Mouse (Mus musculus): Measurements from ENCODE around the gene Ptprh.
"Not testable (repeated sequence)": the region's sequence is repeated elsewhere in the genome, so short reads cannot be mapped to it uniquely, and the experiment has no call there.

Gene Ptprh

DNA sequence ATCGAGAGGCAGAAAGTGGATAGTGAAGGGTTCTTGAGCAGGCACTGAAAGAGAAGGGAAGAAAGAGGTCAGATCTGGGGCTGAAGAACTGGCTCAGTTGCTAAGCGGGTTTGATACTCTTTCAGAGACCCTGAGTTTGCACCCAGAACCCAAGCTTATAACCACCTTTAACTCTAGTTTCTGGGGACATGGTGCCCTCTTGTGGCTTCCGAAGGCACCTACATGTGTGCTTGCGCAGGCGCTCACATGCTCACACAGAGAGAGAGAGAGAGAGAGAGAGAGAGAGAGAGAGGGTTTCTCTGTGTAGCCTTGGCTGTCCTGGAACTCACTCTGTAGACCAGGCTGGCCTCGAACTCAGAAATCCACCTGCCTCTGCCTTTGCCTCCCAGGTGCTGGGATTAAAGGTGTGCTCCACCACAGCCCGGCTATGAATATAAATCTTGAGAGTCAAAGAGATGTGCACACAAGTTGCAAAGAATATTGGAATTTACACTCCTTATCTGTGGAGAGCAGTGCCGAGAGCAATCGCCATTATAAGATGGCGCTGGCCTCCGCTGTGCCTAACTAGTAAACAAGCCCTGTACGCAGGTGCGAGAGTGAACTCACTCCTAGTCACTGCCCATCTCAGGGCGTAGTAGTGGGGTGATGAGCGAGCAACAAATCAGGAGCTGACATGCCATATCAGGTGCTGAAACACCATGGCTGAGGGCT is 79.5 kb downstream of the Ptprh start, which contains the start of gene Tnni3:
Gene Tnni3, minus strand, starts transcription at position 18 of the 711 bp plus-strand sequence.
- not testable (repeated sequence) for DNase-seq (ENCODE audit: extremely low read depth, low read depth)

DNA sequence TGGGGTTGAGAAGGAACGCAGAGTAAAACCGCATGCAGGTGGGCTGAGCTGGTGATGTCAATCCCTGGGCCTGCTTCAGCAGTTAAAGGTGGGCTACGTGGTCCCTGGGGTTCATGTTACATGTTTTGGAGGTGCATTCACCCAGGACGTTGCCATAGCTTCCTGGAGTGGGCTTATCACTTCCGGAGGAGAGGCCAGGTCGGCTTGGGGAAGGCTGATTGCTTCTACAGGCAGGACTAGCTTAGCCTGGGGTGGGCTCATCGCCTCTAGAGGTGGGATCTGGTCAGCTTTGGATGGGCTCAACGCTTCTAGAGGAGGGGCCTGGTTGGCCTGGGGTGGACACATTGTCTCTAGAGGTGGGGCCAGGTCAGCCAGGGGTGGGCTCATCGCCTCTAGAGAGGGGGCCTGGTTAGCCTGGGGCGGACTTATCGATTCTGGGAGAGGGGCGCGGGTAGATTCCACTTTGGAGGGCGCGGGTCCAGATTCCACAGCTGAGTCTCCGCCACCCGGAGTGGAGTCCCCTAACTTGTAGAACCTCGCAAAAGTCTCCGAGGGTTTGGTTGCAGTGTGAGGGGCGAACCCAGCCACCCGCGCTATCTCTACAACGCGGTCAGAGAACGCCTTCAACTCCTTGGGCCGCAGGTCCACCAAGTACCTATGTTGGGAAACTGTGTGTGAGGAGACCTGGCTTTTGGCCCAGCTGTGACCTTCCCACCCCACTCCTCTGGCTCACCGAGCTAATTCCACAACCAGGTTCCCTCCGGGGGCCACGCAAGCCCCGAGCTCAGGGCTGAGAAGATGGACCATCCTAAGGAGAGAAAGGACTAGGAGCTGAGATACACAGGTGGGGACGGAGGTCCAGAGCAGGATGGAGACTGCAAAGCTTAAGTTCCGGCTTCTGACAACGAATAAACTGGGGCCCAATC is 80.4 kb downstream of the Ptprh start:
- no peak for DNase-seq (ENCODE audit: extremely low read depth, low read depth)

DNA sequence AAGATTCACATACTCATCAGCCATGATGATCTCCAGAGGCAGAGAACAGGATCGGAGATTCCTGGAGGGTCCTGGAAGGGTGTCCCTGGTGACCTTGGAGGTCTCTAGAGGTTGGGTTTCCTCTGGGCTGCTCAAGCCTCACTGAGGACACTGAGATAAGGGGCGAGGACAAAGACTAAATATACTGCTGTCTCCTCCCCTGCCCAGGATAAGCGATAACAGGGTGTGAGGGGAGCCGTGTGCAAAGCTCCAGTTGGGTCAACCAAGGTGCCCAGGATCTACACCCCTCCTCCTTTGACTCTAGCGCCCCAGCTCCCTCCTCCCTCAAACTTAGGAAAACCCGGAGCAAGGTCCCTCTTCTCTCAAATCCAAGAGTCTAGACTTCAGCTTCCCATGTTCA is 81.5 kb downstream of the Ptprh start:
- no peak for DNase-seq (ENCODE audit: extremely low read depth, low read depth)

DNA sequence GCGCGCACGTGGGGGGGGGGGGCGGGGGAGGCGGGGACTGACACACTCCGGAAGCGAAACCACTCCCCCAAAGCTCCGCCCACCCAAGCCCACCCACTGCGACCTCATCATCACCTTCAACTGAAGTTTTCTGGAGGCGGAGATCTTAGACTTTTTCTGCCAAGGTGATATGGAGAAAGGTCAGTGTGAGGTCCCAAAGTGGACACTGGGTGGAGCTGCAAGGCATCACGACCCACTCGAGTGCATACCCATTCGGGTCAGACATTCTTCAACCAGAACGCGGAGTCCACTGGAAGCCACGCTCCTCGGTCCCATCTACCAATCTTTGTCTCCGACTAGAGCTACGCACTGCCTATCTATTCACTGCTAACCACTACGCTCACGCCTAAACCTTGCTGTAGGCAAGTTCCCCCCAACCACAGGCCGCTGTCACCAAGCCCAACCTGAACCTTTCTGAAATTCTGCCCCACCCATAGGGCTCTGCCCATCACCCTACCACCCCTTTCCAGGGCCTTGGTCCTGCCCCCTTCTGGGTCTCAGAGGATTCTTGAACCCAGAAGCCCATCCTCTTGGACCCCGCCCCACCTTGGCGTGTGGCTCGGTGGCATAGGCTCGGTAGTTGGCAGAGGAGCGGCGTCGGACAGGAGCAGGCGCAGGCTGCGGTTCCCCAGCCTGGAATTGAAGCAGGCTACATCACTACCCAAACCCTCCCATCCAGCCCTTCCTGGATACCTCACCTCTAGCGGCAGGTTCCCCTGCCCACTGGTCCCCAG is 82.4 kb downstream of the Ptprh start:
- DNase-seq (ENCODE audit: extremely low read depth, low read depth): no peak

DNA sequence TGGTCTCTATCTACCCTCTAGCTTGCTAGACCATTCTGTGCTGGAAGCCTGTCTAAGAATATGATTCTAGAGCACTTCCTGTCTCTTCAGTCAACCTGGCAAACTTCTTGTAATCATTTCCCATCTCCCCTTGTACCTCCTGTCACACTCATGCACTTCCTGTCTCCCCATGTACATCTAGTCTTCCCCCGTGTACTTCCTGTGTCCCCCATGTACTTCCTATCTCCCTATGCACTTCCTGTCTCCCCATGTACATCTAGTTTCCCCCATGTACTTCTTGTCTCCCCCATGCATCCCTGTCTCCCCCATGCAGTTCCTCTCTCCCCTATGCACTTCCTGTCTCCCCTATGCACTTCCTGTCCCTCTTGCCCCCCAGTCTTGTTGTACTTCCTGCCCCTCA is 85.4 kb downstream of the Ptprh start:
- no peak for DNase-seq (ENCODE audit: extremely low read depth, low read depth)

DNA sequence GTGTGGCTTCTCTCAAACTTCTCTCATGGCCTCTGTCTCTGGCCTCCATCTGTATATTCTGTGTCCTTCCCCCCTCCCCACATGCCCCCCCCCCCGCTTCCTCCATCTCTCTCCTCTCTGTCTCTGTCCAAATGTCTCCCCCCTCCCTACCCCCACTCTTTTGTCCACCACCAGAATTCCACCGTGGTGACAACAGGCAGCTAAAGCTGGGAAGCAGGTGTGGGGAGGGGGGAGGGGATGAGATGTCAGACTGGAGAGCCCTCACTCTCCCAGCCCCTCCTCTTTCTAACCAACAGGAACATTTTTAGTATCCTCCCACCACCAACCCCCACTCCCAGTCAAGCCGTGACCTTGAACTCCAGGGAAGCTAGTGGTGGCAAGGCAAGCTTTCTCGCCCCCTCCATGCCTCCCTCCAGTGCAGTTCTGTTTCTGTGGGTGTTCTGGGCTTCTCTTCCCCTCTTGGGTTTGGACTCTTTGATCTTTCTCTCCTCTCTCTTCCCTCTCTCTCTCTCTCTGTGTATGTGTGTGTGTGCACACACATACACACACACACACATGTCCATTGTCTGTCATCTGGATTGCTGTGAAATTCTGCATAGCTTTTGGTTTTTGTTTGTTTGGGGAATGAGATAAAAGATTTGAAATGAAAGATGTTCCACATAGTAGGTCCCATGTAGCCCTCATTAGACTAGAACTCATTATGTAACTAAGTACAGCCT is 87.3 kb downstream of the Ptprh start, which contains the start of gene Tnnt1:
Gene Tnnt1, minus strand, starts transcription at position 51 of the 719 bp plus-strand sequence.
- DNase-seq (ENCODE audit: extremely low read depth, low read depth): no peak

DNA sequence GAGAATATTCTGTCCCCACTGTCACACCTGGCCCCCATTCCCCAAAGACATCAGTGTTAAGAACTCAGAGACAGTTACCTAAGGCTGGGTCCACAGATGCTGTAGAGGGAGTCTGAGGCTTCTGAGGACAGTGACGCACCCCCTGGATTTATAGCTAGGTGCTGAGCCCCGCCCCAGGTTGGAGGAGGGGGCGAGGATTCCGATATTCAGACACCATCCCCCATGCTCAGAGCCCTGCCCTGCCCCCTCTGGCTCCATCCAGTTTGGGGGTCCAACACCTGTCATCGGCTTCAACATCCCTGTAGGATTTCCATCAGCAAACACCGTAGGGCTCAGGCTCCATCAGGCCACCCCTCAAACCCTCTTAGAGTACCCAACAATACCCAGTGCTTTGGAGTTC is 88.0 kb downstream of the Ptprh start:
- no peak for DNase-seq (ENCODE audit: extremely low read depth, low read depth)

DNA sequence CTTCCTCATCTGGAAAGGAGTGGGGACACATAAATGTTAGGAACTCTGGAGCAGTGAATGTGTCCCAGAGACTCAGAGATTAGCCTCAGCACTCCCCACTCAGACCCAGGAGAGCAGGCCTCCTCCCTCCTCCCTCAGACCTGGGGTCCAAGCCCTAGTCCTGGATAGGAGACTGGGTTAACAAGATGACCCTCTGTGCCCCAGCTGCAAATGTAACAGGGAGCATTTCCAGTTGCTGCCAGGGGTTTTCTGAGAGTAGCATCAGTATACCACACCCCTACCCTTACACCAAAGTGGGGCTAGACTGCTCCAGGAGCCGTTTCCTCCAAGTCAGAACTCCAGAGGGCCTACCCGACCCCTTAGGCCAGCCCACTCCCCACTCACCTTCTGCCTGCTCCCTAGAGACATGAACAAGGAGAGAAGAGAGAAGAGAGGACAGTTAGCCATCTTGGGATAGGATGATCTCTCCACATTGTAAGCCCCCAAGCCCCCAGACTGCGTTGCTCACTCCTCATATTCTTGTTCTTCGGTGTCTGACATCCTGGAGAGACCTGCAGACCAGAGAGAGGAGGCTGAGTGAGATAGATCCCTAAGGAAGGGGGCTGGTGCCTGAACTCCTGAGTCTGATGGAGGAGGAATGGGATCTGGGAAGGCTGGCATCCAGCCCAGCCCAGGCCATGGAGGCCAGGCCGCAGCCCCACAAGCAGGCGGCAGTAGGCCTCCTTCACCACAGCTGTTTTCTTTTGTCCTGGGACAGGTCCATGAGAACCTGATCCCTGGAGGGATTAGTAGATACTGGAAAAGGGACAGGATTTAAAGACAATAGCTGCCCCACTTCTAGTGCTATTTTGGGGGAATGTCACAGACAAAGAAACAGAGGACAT is 89.8 kb downstream of the Ptprh start:
- DNase-seq (ENCODE audit: extremely low read depth, low read depth): no peak

DNA sequence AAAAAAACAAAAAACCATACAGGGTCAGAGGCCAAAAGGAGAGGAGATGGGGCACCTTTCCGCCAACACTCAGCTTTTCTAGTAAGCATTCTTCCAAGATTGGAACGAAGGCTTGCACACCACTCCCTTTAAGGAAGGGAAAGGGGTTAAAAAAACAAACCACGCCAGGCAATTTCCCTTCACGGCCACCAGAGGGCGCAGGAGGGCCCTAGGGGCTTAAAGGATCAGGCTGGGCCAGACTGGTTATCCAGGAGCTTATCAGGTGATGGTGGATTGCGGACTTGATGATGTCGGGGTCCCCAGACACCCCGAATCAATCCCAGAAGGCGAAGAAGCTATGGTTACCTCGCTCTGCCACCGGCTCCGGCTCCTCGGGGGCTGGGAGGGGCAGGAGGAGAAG is 90.6 kb downstream of the Ptprh start:
- no peak for DNase-seq (ENCODE audit: extremely low read depth, low read depth)

DNA sequence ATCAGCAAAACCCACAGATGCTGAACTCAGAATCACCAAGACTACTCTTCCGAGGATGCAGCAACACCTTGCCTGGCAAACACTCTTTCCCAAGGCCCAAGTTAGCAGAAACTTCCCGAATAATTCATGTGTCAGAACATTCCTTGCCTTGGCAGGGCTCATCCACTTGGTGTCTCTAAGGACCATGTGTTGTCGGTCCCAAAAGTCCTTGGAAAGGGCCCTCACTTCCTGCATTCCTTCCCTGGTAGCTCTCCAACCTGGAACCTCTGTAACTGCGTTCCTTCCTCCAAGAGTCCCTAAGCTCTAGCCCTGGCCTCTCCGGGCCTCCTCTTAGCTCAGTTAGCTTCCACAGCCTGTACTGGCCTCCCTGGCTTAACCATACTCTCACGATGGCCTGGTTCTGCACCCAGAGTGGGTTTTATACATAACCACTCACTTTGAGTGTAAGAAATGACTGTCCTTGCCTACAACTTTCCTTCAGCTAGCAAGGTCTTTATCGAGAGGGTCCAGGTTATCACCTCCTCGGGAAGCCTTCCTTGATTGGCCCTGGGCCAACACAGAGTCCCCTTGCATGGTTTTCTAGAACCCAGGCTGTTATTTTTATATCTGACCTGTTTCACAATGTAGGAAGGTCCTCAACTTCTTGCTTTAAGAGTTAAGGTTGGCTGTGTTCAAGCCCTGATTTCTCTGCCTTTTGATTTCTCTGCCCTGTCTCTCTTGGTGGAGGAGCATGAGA is 92.2 kb downstream of the Ptprh start:
- DNase-seq (ENCODE audit: extremely low read depth, low read depth): no peak

DNA sequence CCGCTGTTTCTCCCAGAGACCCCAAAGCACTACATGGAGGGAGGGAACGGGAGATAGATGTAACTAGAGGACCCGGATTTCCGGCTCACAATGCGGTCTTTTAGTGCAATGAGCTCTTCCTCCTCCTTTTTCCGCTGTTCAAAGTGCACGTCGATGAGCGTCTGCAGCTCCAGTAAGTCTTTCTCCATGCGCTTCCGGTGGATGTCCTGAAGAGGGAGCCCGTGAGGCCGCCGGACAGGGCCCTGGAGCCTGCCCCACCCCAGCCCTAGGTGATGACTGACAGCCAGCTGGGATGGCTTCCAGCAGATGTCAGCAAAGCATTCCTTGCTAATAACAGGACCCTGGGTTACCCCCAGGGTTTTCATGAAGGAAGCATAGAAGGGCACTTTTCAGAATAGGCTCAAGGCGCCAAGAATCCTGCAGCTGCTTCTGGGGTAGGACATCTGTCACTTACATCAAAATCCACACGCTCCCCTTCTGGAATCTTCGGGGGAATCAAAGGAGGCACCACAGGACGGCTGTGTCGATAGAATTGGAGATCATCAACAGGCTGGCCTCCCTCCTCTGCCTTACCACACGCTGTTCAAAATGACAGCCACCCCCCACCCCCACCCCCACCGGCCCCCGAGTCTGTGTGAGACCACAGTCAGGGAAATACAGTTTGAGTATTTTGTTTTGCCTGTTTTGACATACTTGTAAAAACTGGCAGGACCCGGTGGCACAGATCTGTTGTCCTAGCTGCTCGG is 93.8 kb downstream of the Ptprh start:
- DNase-seq (ENCODE audit: extremely low read depth, low read depth): no peak

GRCm38 (mm10) chr7:4508739-4509116 is 95.1 kb downstream of the Ptprh start:
- DNase-seq (ENCODE audit: extremely low read depth, low read depth): no peak

- no peak for DNase-seq (ENCODE audit: extremely low read depth, low read depth)
These were observed 95.6 kb downstream of the Ptprh start for GRCm38 (mm10) chr7:4508062-4508738.

DNA sequence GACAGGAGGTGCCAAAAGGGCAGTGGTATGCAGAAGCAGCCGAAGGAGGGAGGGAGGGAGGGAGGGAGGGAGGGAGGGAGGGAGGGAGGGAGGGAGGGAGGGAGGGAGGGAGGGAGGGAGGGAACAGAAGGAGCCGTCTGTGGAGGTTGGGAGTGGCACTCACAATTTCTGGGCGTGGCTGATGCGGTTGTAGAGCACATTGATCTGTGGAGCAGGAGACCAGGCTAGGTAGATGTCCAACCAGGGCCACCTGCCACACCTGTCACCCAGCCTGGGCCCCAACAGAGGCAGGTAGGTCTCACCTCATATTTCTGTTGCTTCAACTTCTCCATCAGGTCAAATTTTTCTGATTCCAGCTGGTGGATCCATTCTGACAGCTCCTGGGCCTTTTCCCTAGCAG is 96.6 kb downstream of the Ptprh start:
- no peak for DNase-seq (ENCODE audit: extremely low read depth, low read depth)

- DNase-seq (ENCODE audit: extremely low read depth, low read depth): peak; percentile 88
These were observed 99.0 kb downstream of the Ptprh start for GRCm38 (mm10) chr7:4504646-4505435.

GRCm38 (mm10) chr7:4503858-4504257 is 100.0 kb downstream of the Ptprh start:
- no peak for DNase-seq (ENCODE audit: extremely low read depth, low read depth)

DNA sequence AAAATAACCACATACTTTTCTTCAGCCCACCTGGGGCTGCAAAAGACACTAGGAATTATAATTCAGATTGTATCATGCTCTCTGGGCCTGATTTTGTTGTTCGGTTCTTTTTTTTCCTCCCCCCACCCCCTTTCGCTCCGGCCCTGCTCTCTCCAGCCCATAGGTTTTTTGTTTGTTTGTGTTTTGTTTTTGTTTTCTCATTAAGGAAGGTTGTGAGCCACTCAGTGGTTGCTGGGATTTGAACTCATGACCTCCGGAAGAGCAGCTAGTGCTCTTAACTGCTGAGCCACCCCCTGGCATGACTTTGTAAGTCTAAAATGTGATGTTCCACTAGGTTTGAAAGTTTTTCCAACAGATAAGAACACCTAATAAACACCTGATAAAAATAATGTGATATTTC is 100.7 kb downstream of the Ptprh start:
- DNase-seq (ENCODE audit: extremely low read depth, low read depth): no peak
